Mouse (Mus musculus): ENCODE results near the gene Arhgef39.

The Arhgef39 gene

DNA sequence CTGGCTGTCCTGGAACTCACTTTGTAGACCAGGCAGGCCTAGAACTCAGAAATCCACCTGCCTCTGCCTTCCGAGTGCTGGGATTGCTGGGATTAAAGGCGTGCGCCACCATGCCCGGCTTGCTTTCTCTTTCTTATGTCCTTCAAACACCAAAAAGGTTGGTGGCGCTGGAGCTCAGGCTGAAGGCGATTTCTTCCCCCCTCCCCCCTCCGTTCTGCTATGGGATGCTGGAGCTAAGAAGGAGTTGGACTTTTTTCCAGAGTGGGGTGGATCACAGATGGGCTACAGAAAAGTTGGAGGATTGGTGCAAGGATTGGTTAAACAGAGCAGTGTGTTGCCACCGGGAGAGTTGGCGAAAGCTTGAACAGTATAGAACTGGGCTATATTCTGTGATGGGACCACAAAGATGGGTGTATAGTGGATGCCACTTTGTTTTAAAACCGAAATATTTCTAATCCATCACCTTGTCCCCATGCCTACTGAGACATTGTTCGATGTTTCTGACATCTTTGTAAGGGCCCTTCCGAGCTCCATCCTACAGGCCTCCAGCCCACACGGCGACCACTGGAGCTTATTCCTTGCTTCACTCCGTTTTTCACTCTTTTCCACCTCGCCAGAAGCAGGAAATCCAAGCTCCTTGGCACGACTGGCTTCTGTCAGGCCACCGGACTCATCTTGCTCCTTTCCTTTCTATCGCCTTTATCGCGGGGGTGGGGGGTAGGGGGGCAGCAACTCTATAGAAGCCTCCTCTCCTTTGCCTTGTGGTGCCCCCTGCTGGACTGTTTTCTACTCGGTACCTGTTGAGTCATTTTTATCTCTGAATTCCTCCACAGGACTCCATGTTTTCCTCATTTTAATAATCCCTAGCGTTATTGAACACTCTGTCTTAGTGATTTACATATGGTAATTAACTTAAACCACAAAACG is 20.3 kb downstream of the Arhgef39 start:
- DNase-seq (ENCODE audit: low read depth, low spot score), result peak; percentile 73

DNA sequence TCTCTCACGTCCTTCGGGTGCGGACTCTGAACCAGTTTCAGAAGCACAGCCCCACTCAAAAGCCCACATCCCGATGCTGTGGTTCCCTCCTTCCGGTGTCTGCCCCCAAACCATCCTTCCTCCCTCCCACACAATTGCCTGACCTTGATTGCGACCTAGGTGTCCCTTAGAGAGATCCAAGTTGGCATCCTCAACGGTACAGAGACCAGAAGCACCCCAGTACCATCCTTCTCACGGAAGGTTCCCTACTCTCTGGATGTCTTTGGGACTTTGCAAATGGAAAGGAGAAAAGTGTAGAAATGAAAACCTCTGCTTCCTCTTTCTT is 21.0 kb downstream of the Arhgef39 start:
- no peak for DNase-seq (ENCODE audit: low read depth, low spot score)

DNA sequence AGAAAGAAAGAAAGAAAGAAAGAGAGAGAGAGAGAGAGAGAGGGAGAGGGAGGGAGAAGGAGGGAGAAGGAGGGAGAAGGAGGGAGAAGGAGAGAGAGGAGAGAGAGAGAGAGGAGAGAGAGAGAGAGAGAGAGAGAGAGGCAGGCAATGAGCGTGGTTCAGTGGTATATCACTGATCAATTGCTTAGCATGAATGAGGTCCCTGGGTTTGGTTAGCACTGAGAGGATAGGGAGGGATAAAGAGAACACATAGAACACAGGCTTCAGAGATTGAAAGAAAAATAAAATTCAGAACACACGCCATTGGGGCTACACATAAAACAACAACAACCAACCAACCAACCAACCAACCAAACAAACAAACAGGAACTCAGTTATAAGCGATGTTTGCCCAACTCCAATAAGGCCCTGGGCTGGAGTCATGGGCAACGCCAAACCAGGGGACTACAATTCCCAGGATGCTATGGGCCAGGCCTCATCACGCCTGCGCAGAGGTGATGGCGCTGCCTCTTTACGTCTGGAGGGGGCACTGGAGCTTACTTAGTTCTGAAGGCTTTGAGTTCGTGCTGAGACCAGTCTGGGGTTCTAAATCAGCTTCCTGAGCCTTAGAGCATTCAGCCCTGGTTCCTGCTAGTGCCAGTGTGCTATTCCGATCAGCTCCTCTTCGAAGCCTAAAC is 21.5 kb downstream of the Arhgef39 start:
- DNase-seq (ENCODE audit: low read depth, low spot score), result peak; percentile 90

DNA sequence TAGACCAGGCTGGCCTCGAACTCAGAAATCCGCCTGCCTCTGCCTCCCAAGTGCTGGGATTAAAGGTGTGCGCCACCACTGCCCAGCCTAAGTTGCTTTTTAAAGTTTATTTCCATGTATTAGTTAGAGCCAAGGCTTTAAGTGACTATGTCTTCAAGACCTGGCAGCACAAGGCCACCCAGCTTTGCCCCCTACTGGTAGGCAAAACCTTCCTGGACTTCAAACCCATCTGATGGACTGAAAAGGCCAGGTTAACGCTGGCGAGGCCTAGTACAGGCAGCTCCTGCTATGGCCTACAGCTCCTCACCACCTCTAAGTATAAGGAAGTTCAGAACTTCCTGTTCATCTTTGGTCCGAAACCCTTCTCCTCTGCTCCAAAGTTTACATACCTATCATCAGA is 22.9 kb downstream of the Arhgef39 start:
- no peak for DNase-seq (ENCODE audit: low read depth, low spot score)

DNA sequence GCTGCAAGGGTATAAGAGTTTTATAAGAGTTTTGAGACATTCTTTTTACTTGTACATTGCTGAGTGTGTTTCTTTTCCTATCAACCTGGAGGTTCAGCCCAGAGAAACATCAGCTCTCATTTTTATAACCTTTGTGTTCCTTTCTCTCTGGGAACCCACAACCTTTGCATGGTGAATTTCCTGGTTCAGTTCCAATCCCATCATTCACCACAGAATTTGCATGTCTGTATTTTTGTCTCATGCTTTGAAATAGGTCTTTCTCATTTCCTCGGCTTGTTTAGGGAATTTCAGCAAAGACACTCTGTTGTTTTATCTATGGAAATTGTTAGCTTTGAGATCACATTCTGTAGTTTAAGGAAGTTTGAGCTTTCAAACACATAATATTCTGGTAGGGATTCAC is 25.9 kb downstream of the Arhgef39 start:
- no peak for DNase-seq (ENCODE audit: low read depth, low spot score)

DNA sequence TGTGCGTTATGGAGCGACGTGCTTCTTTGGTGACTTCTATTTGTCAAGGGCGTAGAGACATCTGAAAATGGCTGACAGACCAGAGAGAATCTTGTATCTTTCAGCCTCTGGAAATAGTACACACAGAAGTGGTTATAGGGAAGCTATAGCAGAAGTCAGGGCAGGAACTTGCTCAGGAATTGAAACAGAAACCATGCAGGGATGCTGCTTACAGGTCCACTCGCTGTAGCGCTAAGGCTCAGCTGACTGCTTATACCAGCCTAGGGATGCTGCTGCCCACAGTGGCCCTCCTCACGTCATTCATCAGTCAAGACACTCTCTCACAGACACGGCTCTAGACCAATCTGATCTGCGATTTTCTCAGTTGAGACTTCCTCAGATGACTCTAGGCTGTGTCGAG is 29.2 kb downstream of the Arhgef39 start:
- no peak for DNase-seq (ENCODE audit: low read depth, low spot score)

DNA sequence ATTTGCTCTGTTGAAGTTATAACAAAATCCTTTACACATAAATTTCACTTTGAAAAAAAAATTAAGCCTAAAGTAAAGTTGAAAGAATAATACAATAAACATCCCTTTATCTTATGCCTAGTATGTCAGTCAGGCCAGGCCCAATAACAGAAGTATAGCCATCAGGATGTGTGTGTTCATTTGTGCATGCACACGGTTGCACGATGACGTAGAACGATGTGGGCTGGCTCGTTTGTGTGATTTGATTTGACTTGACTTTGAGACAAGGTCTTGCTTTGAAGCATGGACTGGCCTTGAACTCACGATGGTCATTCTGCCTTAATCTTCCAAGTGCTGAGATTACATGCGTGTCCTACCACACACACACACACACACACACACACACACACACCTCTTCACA is 32.6 kb downstream of the Arhgef39 start:
- no peak for DNase-seq (ENCODE audit: low read depth, low spot score)

DNA sequence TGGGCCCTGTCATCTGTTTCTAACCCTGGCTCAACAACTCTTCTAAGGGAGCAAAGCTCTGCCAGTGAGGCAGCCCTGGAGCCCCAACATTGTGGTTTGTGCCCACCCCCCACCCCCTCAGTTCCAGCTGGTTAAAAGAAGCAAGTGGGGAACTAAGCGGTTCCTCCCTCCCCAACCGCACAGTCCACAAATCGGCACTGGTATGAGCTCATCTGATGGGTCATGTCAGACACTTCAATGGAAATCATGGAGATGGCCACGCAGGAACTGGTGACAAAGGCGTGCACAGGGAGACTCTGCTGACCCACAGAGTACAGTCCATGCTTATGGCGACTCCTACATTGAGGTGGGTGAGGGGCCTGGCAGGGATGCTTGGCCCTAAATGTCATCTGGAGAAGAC is 33.6 kb downstream of the Arhgef39 start:
- DNase-seq (ENCODE audit: low read depth, low spot score), result no peak

DNA sequence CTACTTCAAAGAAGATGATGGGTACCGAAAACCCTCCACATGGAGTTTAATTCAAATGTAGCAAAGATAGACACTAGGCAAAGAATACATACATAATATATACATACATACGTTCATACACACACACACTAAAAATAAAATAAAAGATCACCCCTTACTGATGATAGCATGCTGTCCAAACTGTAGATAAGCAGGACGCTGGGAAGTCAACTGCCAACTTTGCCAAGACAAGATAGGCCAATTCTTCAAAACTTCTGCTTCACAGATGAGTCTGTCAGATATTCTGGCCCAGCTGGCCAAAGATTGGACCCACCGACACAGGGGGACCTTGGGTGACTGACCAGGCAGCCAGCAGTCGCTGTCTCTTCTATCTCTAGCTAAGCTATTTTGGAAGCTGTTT is 36.4 kb downstream of the Arhgef39 start:
- no peak for DNase-seq (ENCODE audit: low read depth, low spot score)

DNA sequence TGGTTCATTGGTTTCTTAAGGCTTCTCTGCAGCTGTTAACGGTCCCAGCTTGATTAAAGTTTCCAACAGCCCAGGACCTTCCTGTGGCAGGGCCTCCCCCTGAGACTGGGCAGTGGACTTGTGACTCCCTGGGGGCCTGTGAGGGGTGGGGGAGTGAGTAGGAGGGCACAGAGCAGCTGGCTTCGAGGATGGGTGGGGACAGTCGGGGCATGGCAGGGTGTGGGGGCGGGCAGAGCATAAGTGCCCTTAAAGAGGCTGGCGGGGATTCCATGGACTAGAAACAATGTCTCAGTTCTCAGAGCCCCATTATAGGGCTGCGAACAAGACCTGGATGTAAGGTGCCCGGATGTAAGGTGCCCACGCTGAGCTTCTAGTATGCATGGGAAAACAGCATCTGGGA is 42.4 kb downstream of the Arhgef39 start:
- DNase-seq (ENCODE audit: low read depth, low spot score), result no peak

DNA sequence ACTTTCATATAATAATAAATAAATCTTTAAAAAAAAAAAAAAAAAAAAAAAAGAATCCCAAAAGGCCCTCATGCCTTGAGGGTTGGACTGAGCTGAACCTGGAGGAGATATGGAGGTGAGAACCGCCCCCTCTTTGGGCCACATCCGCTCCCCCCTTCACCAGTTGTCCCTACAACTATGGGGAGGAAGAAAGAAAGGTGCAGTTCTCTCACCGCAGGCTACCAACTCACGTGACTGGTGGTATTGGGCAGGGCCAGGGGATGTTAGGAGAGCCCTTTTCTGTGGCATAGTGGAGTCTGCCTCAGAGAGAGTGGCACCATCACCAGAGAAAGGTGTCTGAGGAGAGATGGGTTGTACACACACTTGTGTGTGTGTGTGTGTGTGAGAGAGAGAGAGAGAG is 43.0 kb downstream of the Arhgef39 start:
- no peak for DNase-seq (ENCODE audit: low read depth, low spot score)

DNA sequence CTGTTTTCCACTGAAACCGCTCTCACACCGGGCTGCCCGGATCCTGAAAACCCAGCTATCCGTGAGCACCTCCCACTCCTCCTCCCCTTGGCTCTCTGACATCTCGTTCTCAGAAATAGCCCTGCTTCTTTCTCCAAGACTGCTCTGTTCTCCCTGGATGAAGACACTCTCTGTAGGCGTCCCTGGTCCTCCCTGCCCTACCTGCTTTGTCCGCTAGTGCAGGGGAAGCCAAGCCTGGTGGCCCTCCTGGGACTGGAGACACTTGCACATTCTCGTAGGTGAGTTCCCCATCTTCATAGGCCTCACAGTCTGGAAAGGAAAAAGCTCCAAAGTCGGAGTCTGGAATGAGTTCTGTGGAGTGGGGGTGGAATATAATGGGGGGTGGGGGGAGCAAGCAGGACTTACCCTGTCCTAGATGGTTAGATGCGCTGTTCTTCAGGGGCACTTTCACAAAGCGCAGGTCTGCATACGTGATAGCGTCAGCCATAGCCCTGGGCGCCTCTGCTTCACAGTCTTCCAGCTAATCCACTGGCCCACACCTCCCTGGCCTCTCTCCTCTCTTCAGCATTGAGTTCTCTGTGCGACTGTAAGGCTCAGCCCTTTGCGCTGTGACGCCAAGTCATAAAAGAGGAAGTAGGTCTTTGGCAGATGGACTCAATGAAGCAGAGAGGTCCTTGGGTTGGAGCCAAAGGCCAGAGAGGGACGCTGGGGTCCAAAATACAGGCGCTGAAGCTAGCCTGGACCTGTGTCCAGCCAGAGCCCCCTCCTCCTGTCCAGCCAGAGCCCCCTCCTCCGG is 45.3 kb downstream of the Arhgef39 start, which contains the start of gene Cd72:
Gene Cd72, minus strand, starts transcription at position 588 of the 796 bp plus-strand sequence.
- DNase-seq (ENCODE audit: low read depth, low spot score), result no peak

DNA sequence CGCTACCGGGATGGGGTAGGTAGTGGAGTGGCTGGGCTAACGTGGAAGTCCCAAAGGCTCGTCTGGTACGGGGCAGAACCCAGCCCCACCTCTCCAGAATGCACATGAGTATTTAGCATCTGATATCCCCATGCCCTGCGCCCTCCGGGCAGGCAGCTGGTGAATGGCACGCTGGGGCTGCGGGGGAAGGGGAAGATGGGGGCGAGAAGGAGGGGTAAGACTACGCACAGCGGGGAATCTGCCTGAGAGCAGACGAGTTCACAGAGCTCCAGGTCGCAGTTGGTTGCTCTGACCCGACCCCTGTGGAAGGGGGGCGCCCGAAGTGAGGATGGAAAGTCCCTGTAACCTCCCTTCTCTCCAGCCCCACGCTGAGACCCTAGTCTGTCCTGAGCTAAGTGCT is 46.1 kb downstream of the Arhgef39 start:
- no peak for DNase-seq (ENCODE audit: low read depth, low spot score)

DNA sequence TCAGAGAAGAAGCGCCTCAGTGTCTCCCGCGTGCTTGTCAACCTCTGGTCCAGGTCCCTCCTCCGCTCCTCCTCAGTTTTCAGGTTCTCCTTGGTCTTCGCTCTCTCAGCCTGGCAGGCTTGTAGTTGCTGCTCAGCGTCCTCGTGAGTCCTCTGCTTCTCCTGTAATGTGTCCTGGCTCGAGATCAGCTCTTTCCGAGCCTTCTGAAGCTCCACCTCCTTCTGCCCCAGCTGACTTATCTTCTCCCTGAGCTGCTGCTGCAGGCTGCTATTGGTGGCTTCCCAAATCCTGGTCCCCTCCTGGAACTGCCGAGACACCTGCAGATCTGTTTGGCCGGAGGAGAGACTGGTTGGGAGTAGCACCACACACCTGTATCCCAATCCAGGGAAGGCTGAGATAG is 47.2 kb downstream of the Arhgef39 start:
- no peak for DNase-seq (ENCODE audit: low read depth, low spot score)

DNA sequence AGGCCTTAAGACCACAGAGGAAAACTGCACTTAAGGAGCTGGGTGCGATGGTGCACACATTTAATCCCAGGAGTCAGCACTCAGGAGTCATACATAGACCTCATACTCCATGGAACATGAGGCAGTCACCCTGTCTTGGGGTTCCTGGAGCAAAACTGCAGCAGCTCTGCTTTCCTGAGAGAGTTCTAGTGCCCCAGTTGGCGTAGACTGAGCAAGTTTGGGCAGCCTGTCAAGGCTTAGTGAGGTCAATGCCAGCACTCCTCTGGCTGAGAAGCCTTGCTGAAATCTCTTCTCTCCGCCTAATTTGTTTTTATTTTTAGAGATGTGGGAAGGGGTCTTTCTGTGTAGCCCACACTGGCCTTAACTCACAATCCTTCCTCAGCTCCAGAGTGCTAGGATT is 50.9 kb downstream of the Arhgef39 start:
- no peak for DNase-seq (ENCODE audit: low read depth, low spot score)

DNA sequence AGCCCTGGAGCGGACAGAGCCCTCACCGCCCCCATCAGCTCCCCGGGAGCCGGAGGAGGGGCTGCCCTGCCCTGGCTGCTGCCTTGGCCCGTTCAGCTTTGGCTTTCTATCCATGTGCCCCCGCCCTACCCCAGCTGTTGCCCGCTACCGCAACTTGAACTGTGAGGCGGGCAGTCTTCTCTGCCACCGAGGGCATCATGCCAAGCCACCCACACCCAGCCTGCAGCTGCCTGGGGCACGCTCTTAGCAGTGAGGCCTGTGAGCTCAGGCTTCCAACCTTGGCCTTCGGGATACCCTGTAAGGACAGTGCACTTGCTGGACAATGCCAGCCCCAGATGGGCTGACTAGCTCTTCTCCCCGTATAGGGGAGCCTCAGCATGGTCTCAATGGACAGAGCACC is 52.2 kb downstream of the Arhgef39 start:
- DNase-seq (ENCODE audit: low read depth, low spot score), result no peak

Measured in forelimb bud, embryonic 11.5 days (tissue).